Mouse (Mus musculus): ENCODE results near the gene Cyp2c40. TPM values are rescaled to one million over a fixed set of nuclear protein-coding genes. Genes with fewer than 3 reads are reported as not detected.

Cyp2c40 gene
- polyA plus RNA-seq (2012; rRNA removed), result 0.37 TPM in 1 of 2 replicates, not detected in the other

DNA sequence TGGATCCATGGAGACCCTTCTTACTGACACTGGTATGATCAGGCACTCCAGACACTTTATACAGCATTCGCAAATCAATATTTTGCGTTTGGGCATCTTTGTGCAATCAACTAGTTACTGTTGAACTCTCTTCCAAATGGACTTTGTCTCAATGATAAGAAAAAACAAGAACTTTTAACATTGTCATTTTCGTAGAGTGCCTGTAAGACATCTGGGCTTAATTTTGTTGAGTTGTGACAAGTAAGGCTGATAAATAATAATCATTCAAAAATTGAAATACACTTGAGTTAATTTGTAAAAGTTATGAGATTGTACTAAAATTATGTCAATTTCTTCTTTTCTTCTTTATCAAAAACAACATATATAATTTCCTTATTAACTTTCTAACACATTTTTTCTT, at the start of gene Cyp2c40:
Gene Cyp2c40, minus strand, starts transcription at position 101 of the 400 bp plus-strand sequence.

DNA sequence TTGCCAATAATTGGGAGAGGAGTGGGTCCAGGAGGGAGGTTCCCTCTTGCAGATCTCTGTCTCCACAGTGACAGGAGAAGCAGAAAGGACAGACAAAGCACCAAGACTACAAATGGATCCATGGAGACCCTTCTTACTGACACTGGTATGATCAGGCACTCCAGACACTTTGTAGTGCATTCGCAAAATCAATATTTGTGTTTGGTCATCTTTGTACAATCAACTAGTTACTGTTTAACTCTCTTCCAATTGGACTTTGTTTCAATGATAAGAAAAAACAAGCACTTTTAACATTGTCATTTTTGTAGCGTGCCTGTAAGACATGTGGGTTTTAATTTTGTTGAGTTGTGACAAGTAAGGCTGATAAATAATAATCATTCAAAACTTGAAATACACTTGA, 71.7 kb downstream of the Cyp2c40 start, which contains the start of gene Cyp2c68:
Gene Cyp2c68, minus strand, starts transcription at position 135 of the 400 bp plus-strand sequence.

Other genes starting within 250 kb of the Cyp2c40 start
- gene Cyp2c67, start 163.8 kb downstream of the Cyp2c40 start, polyA plus RNA-seq (2012; rRNA removed), result not detected in 2 replicates
- gene Cyp2c68, start 71.8 kb downstream of the Cyp2c40 start, polyA plus RNA-seq (2012; rRNA removed), result 0.15 TPM in 1 of 2 replicates, not detected in the other
- 0.33 TPM in 1 of 2 replicates, not detected in the other for gene Cyp2c69, start 74.0 kb upstream of the Cyp2c40 start, polyA plus RNA-seq (2012; rRNA removed)
- 0.23 TPM in 1 of 2 replicates, not detected in the other for gene Cyp2c37, start 179.6 kb upstream of the Cyp2c40 start, polyA plus RNA-seq (2012; rRNA removed)